Mouse (Mus musculus): ENCODE data around the gene 4930578C19Rik.

DNA sequence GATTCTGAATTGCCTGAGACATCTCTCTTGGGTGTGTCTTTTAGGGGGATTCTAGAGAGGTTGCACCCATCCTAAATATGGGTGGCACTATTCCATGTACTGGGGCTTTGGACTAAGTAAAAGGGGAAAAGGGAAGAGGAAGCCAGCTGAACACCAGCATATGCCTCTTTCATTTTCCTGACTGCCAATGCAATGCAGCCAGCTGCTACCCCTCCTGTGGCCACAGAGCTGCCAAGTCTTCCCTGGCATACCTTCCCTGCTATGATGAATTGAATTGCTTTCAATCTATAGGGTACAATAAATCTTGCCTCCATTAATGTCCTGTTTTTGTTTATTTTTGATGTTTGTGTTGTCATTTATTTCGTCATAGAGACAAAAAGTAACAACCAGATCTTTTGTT is 9.6 kb downstream of the 4930578C19Rik start:
- TF ChIP-seq CTCF (IDR thresholded peaks at IDR 0.05; ENCODE audit: control insufficient read depth, insufficient read depth, insufficient read length) (no peak), MAX (IDR thresholded peaks at IDR 0.05) (no peak), USF1 (IDR thresholded peaks at IDR 0.05; ENCODE audit: low read depth) (no peak), CEBPB (IDR thresholded peaks at IDR 0.05; ENCODE audit: low read depth) (no peak), MYOD1 (IDR thresholded peaks at IDR 0.05; ENCODE audit: control insufficient read depth, insufficient read length, low read depth) (no peak)
